Mouse (Mus musculus) B cell, adult 62 days (primary cell): ENCODE results near the gene 4931423N10Rik. TPM values are rescaled to one million over a fixed set of nuclear protein-coding genes. Genes with fewer than 3 reads are reported as not detected.

ENCODE experiments used
- total RNA-seq: library from RNA; stranded (reverse); gene quantifications from 4 replicates; pipeline ENCODE4 v1.2.4, GENCODE M21; 2023

Gene 4931423N10Rik
- 0.42 TPM in 1 of 4 replicates, not detected in the others for total RNA-seq

DNA sequence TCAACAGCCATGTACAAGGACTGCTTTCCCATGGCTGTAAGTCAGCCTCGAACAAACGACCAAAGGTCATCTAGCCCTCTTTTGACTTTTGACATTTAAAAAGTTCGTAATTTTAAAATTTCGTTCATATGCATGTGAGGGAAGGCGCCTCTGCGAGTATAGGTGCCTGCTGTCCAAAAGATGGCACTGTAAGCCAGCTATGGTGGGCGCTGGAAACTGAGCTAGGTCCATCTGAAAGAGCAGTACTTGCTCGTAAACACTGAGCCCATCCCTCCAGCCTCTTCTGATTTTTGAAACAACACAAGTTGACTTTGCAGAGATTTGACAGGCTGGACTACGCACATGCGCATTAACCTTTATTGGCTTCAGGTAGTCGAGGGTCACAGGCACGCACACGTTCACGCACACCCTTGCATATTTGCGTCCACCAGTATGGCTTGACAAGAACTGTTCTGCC, at the start of gene 4931423N10Rik:
Gene 4931423N10Rik (plus strand): TSS at position 407 of the 457 bp plus-strand sequence.

Other genes with a start within 250 kb of the 4931423N10Rik start
- gene Abi1, start 167.2 kb upstream of the 4931423N10Rik start, total RNA-seq = 163 to 185 TPM (median 175 TPM) in 4 replicates
- 53.2 to 71.7 TPM (median 58.5 TPM) in 4 replicates for gene Acbd5, start 139.3 kb upstream of the 4931423N10Rik start, total RNA-seq
- gene Mastl, start 51.5 kb upstream of the 4931423N10Rik start, total RNA-seq = 0.33 to 1.4 TPM (median 0.39 TPM) in 4 replicates
- 158 to 174 TPM (median 163 TPM) in 4 replicates for gene Yme1l1, start 51.1 kb upstream of the 4931423N10Rik start, total RNA-seq
- not detected in 4 replicates for gene Nxph2, start 113.8 kb downstream of the 4931423N10Rik start, total RNA-seq